Mouse (Mus musculus): ENCODE results near the gene Tctn1.
"Not testable (repeated sequence)": the region's sequence is repeated elsewhere in the genome, so short reads cannot be mapped to it uniquely, and the experiment has no call there.

Gene Tctn1

DNA sequence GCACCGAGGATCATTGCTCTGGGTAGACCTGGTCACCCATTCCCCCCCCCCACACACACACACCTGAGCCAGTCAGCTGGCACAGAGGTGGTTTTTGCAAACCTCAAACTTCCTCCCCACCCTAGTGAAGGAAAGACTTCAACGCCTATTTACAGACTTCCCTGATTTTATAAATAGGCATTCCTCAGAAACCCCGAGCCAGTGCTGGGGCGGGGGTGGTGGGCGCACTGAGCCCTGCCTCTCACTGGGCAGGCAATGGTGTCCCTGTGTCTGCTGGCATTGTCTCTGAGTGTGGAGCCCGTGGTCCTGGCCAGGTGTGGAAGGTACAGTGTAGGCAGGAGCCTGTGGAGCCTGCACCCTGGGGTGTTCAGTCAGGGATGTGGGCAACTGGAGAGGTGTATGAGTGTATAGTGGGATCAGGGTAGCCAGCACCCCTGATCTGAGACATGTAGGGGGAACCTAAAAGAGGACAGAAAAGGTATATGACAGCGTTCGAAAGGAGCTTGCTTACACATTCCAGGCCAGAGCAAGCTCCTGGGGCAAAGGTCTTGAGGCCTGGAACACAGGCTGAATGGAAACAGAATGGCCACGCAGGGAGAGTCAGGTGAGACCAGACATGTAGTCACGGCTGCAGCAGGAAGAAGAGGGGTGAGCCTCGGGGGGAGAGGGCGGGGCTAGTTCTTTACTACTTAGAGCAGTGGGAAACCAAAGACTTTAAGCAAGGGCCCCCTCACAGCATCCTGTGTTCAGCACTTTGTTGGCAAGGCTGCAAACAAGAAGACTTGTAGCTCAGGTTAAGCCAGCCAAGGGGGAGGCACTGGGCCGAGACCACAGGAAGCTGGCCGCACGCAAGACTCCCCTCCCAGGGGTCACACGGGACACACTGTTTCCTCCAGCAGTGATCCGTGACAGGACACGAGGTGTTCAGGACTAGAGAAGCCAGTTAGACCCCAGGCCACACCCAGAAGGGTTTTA, 44.3 kb downstream of the Tctn1 start:
- DNase-seq (ENCODE audit: low read depth, low spot score): no peak

DNA sequence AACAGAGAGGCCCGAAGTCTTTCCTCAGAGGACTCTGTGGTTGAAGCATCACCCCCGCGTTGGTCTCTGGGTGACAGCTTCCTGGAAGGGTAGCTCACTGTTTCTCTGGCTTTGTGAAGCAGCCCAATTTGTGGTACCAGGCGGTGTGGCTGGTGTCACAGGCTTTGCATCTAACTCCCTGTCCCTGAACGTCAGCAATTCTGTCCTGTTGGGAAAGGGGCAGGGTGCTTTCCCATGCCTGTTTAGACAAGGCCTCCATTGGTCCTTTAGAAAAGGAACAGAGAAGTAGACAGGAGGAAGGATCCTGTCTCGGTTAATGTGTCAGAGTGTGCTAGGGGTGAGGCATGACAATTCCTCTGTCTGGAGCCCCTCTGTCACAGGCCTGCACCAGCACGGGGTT, 45.3 kb downstream of the Tctn1 start:
- DNase-seq (ENCODE audit: low read depth, low spot score): no peak

DNA sequence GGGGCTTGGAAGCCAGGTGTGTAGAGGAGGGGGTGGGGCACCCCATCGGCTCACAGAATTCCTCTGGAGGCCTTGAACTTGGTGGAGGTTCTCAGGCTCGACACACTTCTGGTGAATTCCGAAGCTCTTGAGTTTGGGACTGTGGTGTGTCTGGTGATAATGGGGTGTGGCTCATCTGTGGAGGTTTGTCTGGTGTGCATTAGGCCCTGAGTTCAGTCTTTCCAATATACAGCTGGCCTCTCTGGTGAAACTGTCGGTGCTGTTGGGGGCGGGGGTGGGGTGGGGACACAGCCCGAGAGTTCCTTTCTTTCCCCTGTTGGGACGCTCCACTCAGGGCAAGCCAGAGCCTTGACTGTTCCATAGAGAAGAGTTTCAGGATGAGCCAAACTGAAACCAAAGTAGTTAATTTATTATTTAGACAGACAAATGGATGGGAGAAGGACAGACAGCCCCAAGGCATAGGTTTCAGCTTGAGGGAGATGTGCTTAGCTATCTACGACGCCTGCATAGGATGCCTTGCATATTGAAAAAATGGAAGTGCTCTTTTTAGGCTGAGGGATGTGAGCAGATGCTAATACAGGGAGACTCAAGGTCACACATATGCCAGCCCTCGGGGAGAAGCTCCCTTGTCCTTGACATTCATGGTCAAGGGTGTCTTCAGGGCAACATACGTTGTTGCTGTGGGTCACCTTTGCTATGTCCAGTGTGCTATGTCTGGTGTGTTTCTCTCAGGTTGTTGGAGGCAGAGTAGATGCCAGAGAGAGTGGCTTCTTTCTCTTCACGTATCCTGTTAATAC, 46.0 kb downstream of the Tctn1 start:
- no peak for DNase-seq (ENCODE audit: low read depth, low spot score)

DNA sequence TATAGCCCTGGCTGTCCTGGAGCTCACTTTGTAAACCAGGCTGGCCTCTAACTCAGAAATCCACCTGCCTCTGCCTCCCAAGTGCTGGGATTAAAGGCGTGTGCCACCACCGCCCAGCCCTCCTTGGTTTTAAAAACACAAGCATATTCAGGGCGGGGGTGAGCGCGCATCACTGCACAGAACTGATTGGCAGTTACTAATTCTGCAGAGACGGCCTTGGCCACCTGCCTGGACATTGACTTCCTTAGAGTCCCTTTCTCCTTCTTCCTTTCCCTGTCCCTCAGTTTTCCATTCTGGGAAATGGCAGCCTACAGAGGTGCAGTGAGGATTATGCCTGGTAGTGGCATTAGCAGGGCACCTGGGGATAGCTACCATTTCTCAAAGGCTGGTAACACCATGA, 46.6 kb downstream of the Tctn1 start:
- no peak for DNase-seq (ENCODE audit: low read depth, low spot score)

DNA sequence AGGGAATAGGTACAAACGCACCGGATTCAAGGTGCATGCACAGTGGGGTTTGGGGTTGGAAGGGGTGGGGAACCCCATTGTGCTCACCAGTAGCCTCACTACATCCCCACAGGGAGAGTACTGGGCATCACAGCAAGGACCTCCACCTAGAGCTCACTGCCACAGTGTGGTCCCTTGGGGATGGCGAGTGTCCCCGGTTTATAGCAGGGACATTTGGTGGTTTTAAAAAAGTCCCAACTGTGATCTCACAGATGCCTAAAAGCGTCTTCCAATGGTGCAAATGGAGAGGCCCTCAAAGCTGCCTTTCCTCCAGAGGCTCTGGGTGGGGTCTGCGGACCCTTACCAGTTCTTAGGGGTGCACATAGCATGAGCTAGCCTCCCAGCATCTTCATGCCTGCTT, 50.4 kb downstream of the Tctn1 start:
- no peak for DNase-seq (ENCODE audit: low read depth, low spot score)

DNA sequence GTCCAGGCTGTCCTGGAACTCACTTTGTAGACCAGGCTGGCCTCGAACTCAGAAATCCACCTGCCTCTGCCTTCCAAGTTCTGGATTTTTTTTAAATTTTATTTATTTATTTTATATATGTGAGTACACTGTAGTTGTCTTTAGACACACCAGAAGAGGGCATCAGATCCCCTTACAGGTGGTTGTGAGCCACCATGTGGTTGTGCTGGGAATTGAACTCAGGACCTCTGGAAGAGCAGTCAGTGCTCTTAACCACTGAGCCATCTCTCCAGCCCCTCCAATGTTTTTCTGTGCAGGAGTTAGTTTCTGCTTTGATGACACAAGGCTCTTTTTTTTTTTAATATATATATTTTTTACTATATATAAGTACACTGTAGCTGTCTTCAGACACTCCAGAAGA, 51.4 kb downstream of the Tctn1 start:
- not testable (repeated sequence) for DNase-seq (ENCODE audit: low read depth, low spot score)

DNA sequence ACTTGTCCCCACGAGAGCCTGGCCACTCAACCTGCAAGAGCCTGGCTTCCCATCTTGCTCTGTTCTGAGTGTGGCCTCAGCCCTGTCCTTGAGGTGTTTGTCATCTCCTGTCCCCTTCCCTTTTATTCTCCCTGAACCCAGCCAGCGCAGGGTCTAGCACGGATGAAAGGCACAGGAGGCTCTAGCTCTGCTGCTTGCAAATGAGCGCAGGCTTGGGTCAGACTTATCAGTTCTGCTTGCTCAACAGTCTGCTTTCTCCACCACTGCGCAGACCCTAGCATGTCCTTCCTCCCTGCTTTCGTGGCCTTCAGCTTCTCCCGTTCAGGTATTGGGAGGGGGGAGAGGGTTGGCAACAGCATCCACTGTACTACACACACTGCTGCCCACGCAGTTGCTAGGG, 52.1 kb downstream of the Tctn1 start:
- no peak for DNase-seq (ENCODE audit: low read depth, low spot score)

DNA sequence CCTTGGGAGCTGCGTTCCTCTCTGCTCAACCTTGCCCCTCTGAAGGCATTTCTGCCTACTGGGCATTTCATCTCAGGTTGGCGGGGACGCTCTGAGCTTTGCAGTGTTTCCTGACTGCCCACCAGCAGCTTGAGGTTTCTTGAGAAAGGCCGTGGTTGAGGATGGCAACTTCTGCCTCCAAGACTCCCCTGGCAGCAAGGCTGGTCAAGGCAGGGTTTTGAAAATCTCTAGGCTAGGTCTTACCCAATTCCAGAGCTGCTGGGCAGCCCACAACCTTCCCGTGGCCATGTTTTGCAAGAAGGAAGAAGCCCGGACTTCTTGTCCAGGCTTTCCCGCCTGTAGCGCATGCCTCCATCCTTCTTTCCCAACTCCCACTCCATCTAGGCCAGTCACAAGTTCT, 53.4 kb downstream of the Tctn1 start:
- DNase-seq (ENCODE audit: low read depth, low spot score): no peak

DNA sequence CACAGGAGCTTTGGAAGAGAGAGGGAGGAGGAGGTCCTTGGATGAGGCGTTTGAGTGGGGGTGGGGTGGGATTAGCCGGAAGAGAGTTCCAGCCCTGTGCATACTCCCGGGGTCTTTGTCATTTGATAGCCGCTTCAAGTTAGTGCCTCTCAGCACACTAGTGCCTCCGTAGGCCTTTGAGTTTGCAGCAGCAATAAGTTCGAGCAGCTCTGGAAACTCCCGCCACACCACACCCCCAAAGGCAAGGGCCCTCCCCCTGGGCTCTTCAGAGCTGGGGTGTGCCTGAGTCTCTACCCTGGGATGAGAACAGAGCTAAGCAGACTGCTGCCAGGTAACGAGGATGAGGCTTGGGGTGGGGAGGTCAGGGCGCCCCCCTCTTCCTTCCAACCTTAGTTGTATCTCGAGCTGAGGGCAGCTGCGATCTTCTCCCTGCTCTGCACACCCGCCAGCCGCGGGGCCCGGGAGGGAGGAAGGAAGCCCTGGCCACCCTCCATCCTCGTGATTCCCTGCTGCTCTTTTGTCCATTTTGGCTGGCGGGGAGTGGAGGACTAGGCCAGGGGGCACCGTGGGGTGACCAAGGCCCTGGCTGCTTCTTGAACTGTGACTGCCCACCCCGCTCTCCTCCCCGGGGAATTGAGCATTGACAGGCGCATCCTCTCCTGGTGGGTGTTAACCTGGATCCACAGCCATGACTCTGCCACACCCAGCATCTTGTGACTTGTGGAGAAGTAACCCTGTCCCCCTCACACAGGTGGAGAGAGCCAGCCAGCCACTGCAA, 54.5 kb downstream of the Tctn1 start:
- DNase-seq (ENCODE audit: low read depth, low spot score): peak; percentile 96

DNA sequence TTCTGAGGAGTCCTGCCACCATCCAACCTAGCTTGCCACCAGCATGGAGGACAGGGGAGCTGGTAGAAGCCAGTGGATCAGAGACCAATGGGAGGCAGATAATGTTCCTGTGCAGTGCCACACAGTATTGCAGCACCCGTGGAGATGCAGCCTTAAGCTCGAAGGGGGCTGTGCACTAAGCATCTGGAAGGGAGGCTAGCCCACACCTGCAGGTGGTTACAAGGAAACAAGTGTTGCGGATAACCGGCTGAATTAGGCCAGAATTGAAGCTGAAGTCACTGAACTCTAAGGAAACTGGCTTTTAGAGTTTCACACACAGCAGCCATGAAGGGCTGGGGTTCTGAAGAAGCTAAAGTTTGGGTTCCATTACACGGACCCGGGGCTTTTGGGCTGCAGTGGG, 55.4 kb downstream of the Tctn1 start:
- no peak for DNase-seq (ENCODE audit: low read depth, low spot score)

DNA sequence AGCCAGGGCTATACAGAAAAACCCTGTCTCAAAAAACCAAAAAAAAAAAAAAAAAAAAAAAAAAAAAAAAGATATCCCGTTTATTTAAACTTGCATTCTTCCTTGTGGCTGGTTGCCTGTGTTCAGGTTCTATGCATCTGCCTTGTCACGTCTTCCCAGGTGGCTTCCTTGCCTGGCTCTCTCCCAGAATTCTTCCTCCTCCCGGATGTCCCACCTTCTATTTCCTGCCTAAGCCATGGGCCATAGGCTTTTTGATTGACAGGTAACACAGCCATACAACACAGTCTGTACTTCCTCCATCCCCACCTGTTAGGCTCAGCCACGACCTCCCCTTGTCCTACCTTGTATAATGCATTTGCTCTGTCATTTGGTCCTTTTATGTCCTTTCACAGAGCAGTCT, 57.8 kb downstream of the Tctn1 start, which contains the start of gene Hvcn1:
Hvcn1 (plus strand) TSS at position 330 of the 400 bp plus-strand sequence.
- peak; percentile 95 for DNase-seq (ENCODE audit: low read depth, low spot score)

DNA sequence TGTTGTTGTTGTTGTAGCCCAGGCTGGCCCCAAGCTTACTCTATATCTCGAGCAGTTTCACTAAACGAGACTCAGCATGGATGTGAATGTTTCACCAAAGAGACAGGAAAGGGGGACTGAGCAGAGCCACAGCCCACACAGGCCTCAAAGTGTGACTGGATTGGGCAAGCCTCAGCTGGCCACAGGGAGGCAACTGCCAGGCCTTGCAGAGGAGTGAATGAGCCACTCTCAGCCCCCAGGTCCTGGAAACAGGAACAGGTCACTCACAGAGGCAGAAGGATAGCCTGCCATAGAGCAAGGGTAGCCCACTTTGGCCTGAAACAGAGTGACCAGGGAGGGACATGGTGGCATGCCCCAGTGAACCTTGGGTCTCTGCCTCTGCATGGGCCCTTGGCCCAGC, 60.1 kb downstream of the Tctn1 start:
- no peak for DNase-seq (ENCODE audit: low read depth, low spot score)

DNA sequence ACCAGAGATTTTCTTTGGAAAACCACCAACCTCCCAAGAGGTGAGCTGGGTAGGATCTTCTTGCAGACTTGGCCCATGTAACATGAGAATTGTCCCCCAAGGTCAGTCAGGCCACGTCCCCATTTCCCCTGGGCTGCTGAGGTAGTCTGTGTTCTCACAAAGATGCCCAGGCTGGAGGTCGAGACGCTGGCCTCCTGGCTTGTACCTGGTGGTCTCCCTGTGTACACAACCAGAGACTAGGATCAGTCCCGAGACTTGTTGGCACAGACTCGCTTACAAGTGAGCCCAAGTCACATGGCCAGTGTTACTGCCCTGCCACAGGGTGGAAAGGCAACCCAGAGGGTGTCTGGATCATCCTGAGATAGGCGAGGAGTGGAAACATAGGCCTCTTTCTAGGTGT, 62.4 kb downstream of the Tctn1 start:
- DNase-seq (ENCODE audit: low read depth, low spot score): no peak

DNA sequence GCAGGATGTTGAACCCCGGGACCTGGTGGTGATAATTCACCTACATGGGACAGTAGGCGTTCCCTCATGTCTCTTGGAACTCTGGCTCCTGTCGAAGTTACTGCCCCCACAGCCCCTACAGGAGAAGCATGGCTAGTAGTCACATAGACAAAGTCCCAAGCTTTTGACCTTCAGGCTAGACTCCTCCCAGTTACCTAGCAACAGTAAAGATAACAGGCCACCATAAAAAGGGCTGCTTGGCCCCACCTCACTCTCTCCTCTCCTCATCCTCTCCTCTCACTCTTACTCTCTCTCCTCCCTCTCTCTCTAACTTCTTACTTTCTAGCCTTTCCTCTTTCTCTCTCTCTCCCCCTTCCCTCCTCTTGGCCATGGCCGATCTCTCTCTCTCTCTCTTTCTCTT, 63.4 kb downstream of the Tctn1 start:
- DNase-seq (ENCODE audit: low read depth, low spot score): peak; percentile 58

DNA sequence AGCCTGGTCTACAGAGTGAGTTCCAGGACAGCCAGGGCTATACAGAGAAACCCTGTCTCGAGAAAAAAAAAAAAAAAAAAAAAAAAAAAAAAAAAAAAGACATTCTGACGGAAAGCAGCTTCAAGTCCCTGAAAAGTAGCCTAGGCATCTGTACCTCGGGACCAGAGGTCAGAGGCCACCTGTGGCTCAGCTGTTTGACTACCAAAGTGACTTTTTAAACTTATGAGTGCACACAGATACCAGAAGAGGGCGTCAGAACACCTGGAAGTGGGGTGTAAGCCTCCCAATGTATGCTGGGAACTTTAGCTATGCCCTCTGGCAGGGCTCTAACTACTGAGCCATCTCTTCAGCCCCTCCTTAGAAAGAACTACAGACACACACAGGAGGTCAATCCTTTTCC, 71.9 kb downstream of the Tctn1 start:
- DNase-seq (ENCODE audit: low read depth, low spot score): peak; percentile 74

DNA sequence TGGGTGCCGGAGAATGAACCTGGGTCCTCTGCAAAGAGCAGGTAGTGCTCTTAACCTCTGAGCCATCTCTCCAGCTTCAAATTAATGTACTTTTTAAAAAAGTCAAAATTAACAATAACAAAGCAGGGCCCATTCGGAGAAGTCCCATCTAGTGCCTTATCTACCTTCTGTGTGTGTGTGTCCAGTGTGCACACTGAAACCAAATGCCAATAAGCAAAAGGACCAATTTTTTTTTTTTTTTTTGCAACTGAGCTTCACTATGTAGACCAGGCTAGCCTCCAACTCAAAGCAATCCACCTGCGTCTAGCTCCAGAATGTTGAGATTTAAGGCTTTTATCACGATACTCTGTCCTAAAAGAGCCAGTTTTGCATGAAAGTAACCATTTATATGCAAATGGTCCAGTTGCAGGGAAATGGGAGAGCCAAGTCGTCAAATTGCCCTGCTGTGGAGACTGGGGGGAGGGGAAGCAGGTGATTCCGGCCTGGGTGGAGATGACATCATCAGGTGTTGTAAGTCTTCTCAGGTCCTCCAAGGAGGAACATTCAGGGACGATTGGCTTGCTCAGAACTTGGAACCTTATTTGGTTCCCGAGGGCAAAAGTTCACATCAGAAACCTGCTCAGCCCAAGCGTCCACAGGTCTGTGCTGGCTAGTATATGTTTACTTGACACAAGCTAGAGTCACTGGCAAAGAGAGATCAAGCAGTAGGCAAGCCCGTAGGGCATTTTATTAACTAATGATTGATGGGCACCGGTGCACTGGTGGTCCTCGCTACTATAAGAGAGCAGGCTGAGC, 72.8 kb downstream of the Tctn1 start:
- peak; percentile 98 for DNase-seq (ENCODE audit: low read depth, low spot score)

DNA sequence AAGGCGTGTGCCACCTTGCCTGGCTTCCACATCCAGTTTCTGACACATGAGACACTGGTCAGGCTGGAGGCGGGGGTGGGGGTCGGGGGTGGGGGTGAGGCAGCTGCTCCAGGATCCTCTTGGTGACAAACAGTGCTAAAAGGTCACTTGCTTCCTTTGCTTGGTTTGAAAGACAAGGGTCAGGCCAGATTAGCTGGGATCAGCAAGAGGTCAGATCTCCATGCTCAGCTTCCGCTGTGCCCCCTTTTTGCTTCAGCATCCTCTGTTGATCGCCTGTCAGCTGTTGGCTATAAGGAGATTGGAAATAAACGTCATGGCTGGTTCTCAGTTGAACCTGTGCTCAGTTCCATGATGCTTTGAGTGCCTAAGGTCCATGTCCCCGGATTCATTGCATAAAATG, 73.8 kb downstream of the Tctn1 start:
- DNase-seq (ENCODE audit: low read depth, low spot score): peak; percentile 61

DNA sequence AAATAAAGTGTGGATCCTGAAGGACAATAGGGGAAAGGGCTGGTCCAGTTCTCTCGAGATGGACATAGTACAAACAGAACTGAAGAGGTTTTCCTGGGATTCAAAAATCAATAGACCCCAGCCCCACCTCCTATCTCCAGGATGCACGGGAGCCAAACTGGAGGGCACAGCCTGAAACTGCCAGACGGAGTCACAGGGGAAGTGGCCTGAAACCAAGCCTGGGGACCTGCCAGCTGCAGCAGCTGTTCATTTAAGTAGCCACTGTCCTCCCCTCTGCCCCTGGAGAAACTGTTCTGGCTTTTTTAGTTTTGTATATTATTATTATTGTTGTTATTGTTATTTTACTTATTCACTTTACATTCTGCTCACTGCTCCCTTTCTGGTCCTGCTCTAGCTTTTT, 75.1 kb downstream of the Tctn1 start:
- DNase-seq (ENCODE audit: low read depth, low spot score): no peak

All from ES-CJ7 (cell line).